ENCODE assay signal across 11 mouse cellular contexts in the genomic region with DNA sequence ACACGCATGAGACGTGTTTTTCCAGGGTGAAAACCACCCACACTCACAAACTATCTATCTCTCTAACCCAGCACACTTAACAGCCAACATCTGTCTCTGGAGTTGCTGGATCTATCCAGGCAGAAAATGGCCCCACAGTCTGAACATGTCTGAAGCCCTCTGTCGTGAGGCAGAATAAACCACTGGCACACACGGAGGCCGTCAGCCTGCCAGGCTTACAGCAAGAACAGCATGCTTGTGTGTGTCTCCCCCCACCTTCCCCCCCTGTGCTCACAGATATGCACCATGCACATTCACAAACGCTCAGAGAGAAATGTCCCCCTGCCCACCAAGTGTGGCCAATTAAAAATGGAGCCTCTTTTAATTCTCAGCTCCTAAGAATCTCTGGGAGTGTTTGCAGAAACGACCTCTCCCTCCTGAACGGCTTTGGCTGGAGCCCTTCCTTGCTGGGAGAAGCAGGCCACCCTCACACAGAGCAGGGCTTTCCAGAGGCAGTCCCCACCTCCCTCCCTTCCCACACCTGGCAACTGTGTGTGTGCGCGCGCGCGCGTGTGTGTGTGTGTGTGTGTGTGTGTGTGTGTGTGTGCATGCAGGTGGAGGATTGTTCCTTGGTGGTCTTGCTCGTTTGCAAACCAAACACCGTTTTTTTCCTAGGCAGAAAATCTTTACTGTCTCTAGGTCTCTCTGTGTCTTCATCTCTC.
A peak's percentile ranks its signal among the peaks of the same experiment; 100 is the strongest.
DNase-seq lines count a peak whose midpoint lies in the region; ATAC-seq lines count a peak whose summit lies in the region.
"Had no signal": no experiment of that assay in that cellular context is flagged by ENCODE, and none has a peak within 500 bp of the region (broad histone marks: within the 10 kb centered on the region; RNA-seq: fewer than 3 reads in every experiment).

No protein-coding gene starts in this region.

- H3K27me3 ChIP-seq in embryonic facial prominence, embryonic 12.5 days = no peaks in the 10 kb centered on the region
- H3K27me3 ChIP-seq in hindbrain, embryonic 16.5 days (replicated peaks; ENCODE audit: control insufficient read depth, insufficient read depth, low read length) = no peaks in the 10 kb centered on the region
- no peaks in the 10 kb centered on the region for H3K27me3 ChIP-seq in midbrain, embryonic 16.5 days (ENCODE audit: control insufficient read depth, insufficient read depth, low read depth, low read length)

- ATAC-seq in embryonic facial prominence, embryonic 12.5 days (ENCODE audit: insufficient number of reproducible peaks, insufficient read depth, low FRiP score, low TSS enrichment) = 0 out of 2 replicates have a peak, but pooled peaks have one; percentile 62
- peak; percentile 63 for ATAC-seq in hindbrain, embryonic 16.5 days
- peak; percentile 66 for ATAC-seq in midbrain, embryonic 16.5 days
- ATAC-seq: liver, postnatal 0 days had no signal

- H3K36me3 ChIP-seq in embryonic facial prominence, embryonic 12.5 days = no peaks in the 10 kb centered on the region
- H3K36me3 ChIP-seq in hindbrain, embryonic 16.5 days (ENCODE audit: control insufficient read depth, insufficient read depth, low read length) = no peaks in the 10 kb centered on the region
- H3K36me3 ChIP-seq in midbrain, embryonic 16.5 days (ENCODE audit: control insufficient read depth, insufficient read depth, low read length) = no peaks in the 10 kb centered on the region

- no peaks in the 10 kb centered on the region for H3K9me3 ChIP-seq in embryonic facial prominence, embryonic 12.5 days
- no peaks in the 10 kb centered on the region for H3K9me3 ChIP-seq in hindbrain, embryonic 16.5 days (ENCODE audit: control insufficient read depth, low read length)
- H3K9me3 ChIP-seq in midbrain, embryonic 16.5 days (replicated peaks; ENCODE audit: control insufficient read depth, low read length, poor library complexity, severe bottlenecking) = no peaks in the 10 kb centered on the region

- peak overlapping the region; percentile 29; the same call in 1 of the 2 replicates for H3K9ac ChIP-seq in embryonic facial prominence, embryonic 12.5 days
- peak overlapping the region; percentile 28; the same call in 1 of the 2 replicates for H3K9ac ChIP-seq in hindbrain, embryonic 16.5 days (ENCODE audit: low read depth, low read length)
- H3K9ac ChIP-seq in midbrain, embryonic 16.5 days (ENCODE audit: low read depth, low read length) = peak overlapping the region; percentile 39
- H3K9ac ChIP-seq: liver, postnatal 0 days had no signal

- peaks cover 35% of the 10 kb centered on the region for H3K4me1 ChIP-seq in embryonic facial prominence, embryonic 12.5 days
- H3K4me1 ChIP-seq in hindbrain, embryonic 16.5 days (ENCODE audit: control insufficient read depth, insufficient read depth, low read depth, low read length) = peaks cover 8% of the 10 kb centered on the region
- H3K4me1 ChIP-seq in midbrain, embryonic 16.5 days (ENCODE audit: control insufficient read depth, insufficient read depth, low read length) = peaks cover 13% of the 10 kb centered on the region

- 42% methylated on average over 16 of the region's 16 CpGs for WGBS in embryonic facial prominence, embryonic 12.5 days
- 43% methylated on average over 16 of the region's 16 CpGs for WGBS in hindbrain, embryonic 16.5 days
- WGBS in midbrain, embryonic 16.5 days = 54% methylated on average over 16 of the region's 16 CpGs

- DNase-seq in embryo, embryonic 11 days = peak; percentile 43
- no peak for DNase-seq in embryo, embryonic 9.5 days (ENCODE audit: extremely low spot score)
- DNase-seq in ovary, postnatal 36 days (ENCODE audit: low spot score) = no peak
- no peak for DNase-seq in thymus, postnatal 0 days (ENCODE audit: low spot score)
- DNase-seq in heart, adult 11 months = no peak
- DNase-seq: cerebellum, postnatal 36 days; heart, postnatal 14 days; liver, postnatal 0 days had no signal

- peak overlapping the region; percentile 87 for H3K27ac ChIP-seq in embryonic facial prominence, embryonic 12.5 days
- peak overlapping the region; percentile 9 for H3K27ac ChIP-seq in hindbrain, embryonic 16.5 days (ENCODE audit: low read depth, low read length)
- H3K27ac ChIP-seq in midbrain, embryonic 16.5 days (ENCODE audit: low read length) = peak overlapping the region; percentile 59

- no peak overlapping the region for H3K4me3 ChIP-seq in embryonic facial prominence, embryonic 12.5 days
- no peak overlapping the region for H3K4me3 ChIP-seq in hindbrain, embryonic 16.5 days (ENCODE audit: low read length)
- no peak overlapping the region for H3K4me3 ChIP-seq in midbrain, embryonic 16.5 days (ENCODE audit: low read depth, low read length)

- no peak overlapping the region for H3K4me2 ChIP-seq in embryonic facial prominence, embryonic 12.5 days (replicated peaks)
- no peak overlapping the region for H3K4me2 ChIP-seq in hindbrain, embryonic 16.5 days (ENCODE audit: low read length)
- H3K4me2 ChIP-seq in midbrain, embryonic 16.5 days (ENCODE audit: low read length) = no peak overlapping the region

Comparison
In these comparisons a context has a peak if more than half of its experiments do, and no peak if none do; other contexts are left out.
1. H3K27ac ChIP-seq: peak in every context shown above with its lines; median percentile 87 in embryonic facial prominence, embryonic 12.5 days; 59 in midbrain, embryonic 16.5 days; 9 in hindbrain, embryonic 16.5 days.